Mouse (Mus musculus) hindbrain, embryonic 10.5 days (tissue): Measurements from ENCODE around the gene Slc11a2. TPM values are rescaled to one million over a fixed set of nuclear protein-coding genes. Genes with fewer than 3 reads are reported as not detected.

Experiments
- DNase-seq: peaks from one replicate; pipeline ENCODE4 v3.0.0-alpha.2; 2017; ENCODE audit warnings: low spot score
- H3K27ac ChIP-seq: fragments of 300-500 bp; sonication (generic); 2 replicates; pipeline ENCODE4 v1.5.1; 2016; ENCODE audit warnings: mild to moderate bottlenecking, moderate library complexity
- H3K27me3 ChIP-seq: fragments of 300-500 bp; sonication (generic); 2 replicates; pipeline ENCODE4 v1.6.1; 2016; ENCODE audit warnings: mild to moderate bottlenecking; ENCODE audit not compliant: poor library complexity, insufficient read depth, severe bottlenecking
- H3K36me3 ChIP-seq: fragments of 300-500 bp; sonication (generic); 2 replicates; pipeline ENCODE4 v1.6.1; 2016; ENCODE audit warnings: mild to moderate bottlenecking, moderate library complexity
- H3K4me1 ChIP-seq: fragments of 300-500 bp; sonication (generic); replicated peaks from 2 replicates; pipeline ENCODE4 v1.6.1; 2016; ENCODE audit warnings: mild to moderate bottlenecking
- H3K4me3 ChIP-seq: fragments of 300-500 bp; sonication (generic); 2 replicates; pipeline ENCODE4 v1.5.1; 2016; ENCODE audit warnings: mild to moderate bottlenecking, moderate library complexity
- H3K9me3 ChIP-seq: fragments of 300-500 bp; sonication (generic); 2 replicates; pipeline ENCODE4 v1.6.1; 2016; ENCODE audit warnings: mild to moderate bottlenecking, moderate library complexity
- WGBS: fragments of 180-500 bp; shearing (Covaris S2); methylation state at CpG from one replicate; pipeline ENCODE4 v1.1.7; 2016; 5-methylcytosine and 5-hydroxymethylcytosine counted together
- polyA plus RNA-seq: library from polyadenylated mRNA; unstranded; fragments of >200 nt; fragmentation: Nextera tagmentation; extraction: Ambion mirVana; gene quantifications from 2 replicates; pipeline ENCODE4 v1.2.1, GENCODE M21; 2016

Slc11a2 gene
- polyA plus RNA-seq, 1 experiment from 2014 or later: 25.1 TPM

DNA sequence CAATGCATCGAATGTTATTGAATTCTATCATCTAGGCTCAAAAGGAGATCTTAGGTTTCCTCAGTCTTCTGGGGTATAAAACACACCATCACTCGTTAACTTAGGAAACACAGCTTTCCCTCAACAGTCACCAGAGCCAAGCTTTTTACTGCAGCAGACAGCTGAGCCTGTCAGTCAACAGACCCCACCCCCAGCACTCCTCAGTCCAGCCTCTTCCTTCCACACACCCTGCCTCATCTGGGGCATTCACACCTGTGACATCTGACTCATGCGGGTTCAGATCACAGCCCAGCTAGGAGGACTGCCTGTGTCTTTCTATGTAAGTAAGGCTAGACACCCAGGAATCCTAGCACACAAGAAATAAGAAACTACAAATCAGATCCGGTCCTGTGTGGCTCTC is 10.9 kb downstream of the Slc11a2 start:
- peaks cover 33% of the 10 kb centered on the region for H3K36me3 ChIP-seq
- 73% methylated on average over 4 of the region's 4 CpGs for WGBS
- no peak overlapping the region for H3K4me3 ChIP-seq
- H3K4me1 ChIP-seq: peaks cover 8% of the 10 kb centered on the region
- no peaks in the 10 kb centered on the region for H3K27me3 ChIP-seq
- DNase-seq: no peak
- no peaks in the 10 kb centered on the region for H3K9me3 ChIP-seq
- H3K27ac ChIP-seq: no peak overlapping the region

- DNase-seq: no peak
- 91% methylated on average over 4 of the region's 5 CpGs for WGBS
- Histone ChIP-seq H3K9me3 (no peaks in the 10 kb centered on the region), H3K36me3 (peaks cover 40% of the 10 kb centered on the region), H3K27me3 (no peaks in the 10 kb centered on the region), H3K4me1 (peaks cover 8% of the 10 kb centered on the region), H3K4me3 (no peak overlapping the region), H3K27ac (no peak overlapping the region)
Observed at GRCm38 (mm10) chr15:100413306-100413705, 11.6 kb downstream of the Slc11a2 start.

DNA sequence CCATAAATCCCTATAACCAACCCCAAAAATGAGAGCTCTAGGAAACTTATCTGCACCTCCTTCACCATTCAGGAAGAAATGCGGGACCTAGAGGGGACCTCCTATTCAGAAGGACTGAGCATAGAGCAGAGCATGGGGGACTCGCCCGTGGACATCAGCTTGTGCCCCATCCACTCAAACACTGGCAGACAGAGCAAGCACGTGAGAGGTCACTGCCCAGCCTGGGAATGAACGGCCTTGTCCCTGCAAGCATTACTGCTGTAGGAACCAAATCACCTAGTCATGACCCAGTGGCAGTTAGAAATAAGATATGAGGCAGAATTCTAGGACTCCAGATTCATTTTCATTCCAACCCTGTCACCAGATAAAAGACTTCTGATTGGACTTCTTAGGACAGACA is 13.1 kb downstream of the Slc11a2 start:
- peaks cover 55% of the 10 kb centered on the region for H3K36me3 ChIP-seq
- no peak overlapping the region for H3K27ac ChIP-seq
- 91% methylated on average over 5 of the region's 5 CpGs for WGBS
- no peak overlapping the region for H3K4me3 ChIP-seq
- no peaks in the 10 kb centered on the region for H3K27me3 ChIP-seq
- H3K4me1 ChIP-seq: peaks cover 5% of the 10 kb centered on the region; the same call in 1 of the 2 replicates
- no peak for DNase-seq
- no peaks in the 10 kb centered on the region for H3K9me3 ChIP-seq

- 66% methylated on average over 14 of the region's 14 CpGs for WGBS
- H3K9me3 ChIP-seq: no peaks in the 10 kb centered on the region
- no peak for DNase-seq
- peaks cover 5% of the 10 kb centered on the region; the same call in 1 of the 2 replicates for H3K4me1 ChIP-seq
- peaks cover 61% of the 10 kb centered on the region for H3K36me3 ChIP-seq
- H3K4me3 ChIP-seq: no peak overlapping the region
- no peaks in the 10 kb centered on the region for H3K27me3 ChIP-seq
- H3K27ac ChIP-seq: no peak overlapping the region
Observed at GRCm38 (mm10) chr15:100410918-100411672, 13.8 kb downstream of the Slc11a2 start.

- Histone ChIP-seq H3K9me3 (no peaks in the 10 kb centered on the region), H3K36me3 (peaks cover 99% of the 10 kb centered on the region)
Observed at GRCm38 (mm10) chr15:100406088-100406487, 18.8 kb downstream of the Slc11a2 start.

GRCm38 (mm10) chr15:100403318-100404000 is 21.4 kb downstream of the Slc11a2 start:
- H3K4me3 ChIP-seq: no peak overlapping the region
- no peaks in the 10 kb centered on the region for H3K9me3 ChIP-seq
- WGBS: 91% methylated on average over 16 of the region's 16 CpGs
- peaks cover 99% of the 10 kb centered on the region for H3K36me3 ChIP-seq
- H3K4me1 ChIP-seq: no peaks in the 10 kb centered on the region
- no peak overlapping the region for H3K27ac ChIP-seq
- no peak for DNase-seq
- no peaks in the 10 kb centered on the region for H3K27me3 ChIP-seq

More at GRCm38 (mm10) chr15:100406088-100406487, 18.8 kb downstream of the Slc11a2 start:
- 87% methylated on average over 5 of the region's 5 CpGs for WGBS
- no peaks in the 10 kb centered on the region for H3K4me1 ChIP-seq
- no peak overlapping the region for H3K27ac ChIP-seq
- no peak overlapping the region for H3K4me3 ChIP-seq
- DNase-seq: no peak
- no peaks in the 10 kb centered on the region for H3K27me3 ChIP-seq

- Histone ChIP-seq H3K9me3 (no peaks in the 10 kb centered on the region), H3K27ac (no peak overlapping the region), H3K4me1 (no peaks in the 10 kb centered on the region), H3K36me3 (peaks cover 99% of the 10 kb centered on the region), H3K4me3 (no peak overlapping the region), H3K27me3 (no peaks in the 10 kb centered on the region)
- 86% methylated on average over 4 of the region's 4 CpGs for WGBS
- no peak for DNase-seq
Observed at GRCm38 (mm10) chr15:100402798-100403197, 22.1 kb downstream of the Slc11a2 start.

GRCm38 (mm10) chr15:100402347-100402746 is 22.5 kb downstream of the Slc11a2 start:
- 89% methylated on average over 14 of the region's 14 CpGs for WGBS
- Histone ChIP-seq H3K9me3 (no peaks in the 10 kb centered on the region), H3K4me1 (no peaks in the 10 kb centered on the region), H3K27ac (no peak overlapping the region), H3K27me3 (no peaks in the 10 kb centered on the region), H3K4me3 (no peak overlapping the region), H3K36me3 (peaks cover 99% of the 10 kb centered on the region)
- no peak for DNase-seq

- DNase-seq: no peak
- H3K4me3 ChIP-seq: no peak overlapping the region
- H3K27me3 ChIP-seq: no peaks in the 10 kb centered on the region
- peaks cover 99% of the 10 kb centered on the region for H3K36me3 ChIP-seq
- H3K27ac ChIP-seq: no peak overlapping the region
- H3K9me3 ChIP-seq: no peaks in the 10 kb centered on the region
- H3K4me1 ChIP-seq: no peaks in the 10 kb centered on the region
- 88% methylated on average over 4 of the region's 4 CpGs for WGBS
Observed at GRCm38 (mm10) chr15:100401811-100402210, 23.1 kb downstream of the Slc11a2 start.

- DNase-seq: no peak
- 89% methylated on average over 16 of the region's 16 CpGs for WGBS
- H3K27ac ChIP-seq: no peak overlapping the region
Observed at GRCm38 (mm10) chr15:100400592-100401250, 24.2 kb downstream of the Slc11a2 start.

DNA sequence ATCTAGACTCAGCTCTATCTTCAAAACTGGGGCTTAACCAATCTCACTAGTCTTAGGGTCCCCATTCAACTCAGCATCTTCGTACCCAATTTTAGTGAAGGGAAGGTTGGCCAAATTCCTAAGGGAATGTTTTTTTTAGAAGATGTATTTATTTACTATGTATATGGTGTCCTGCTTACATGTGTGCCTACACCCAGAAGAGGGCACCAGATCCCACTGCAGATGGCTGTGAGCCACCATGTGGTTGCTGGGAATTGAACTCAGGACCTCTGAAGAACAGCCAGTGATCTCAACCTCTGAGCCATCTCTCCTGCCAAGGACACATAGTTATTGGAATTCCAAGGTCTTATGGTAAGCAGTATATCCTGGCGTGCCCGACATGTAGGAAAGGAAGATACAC is 29.3 kb downstream of the Slc11a2 start:
- Histone ChIP-seq H3K4me3 (no peak overlapping the region), H3K9me3 (no peaks in the 10 kb centered on the region), H3K27ac (no peak overlapping the region), H3K27me3 (no peaks in the 10 kb centered on the region), H3K4me1 (0 out of 2 replicates have a peak, but pooled peaks cover 5% of the 10 kb centered on the region), H3K36me3 (peaks cover 83% of the 10 kb centered on the region)
- 95% methylated on average over 3 of the region's 3 CpGs for WGBS
- no peak for DNase-seq

More at GRCm38 (mm10) chr15:100400592-100401250, 24.2 kb downstream of the Slc11a2 start:
- H3K4me3 ChIP-seq: no peak overlapping the region
- H3K4me1 ChIP-seq: no peaks in the 10 kb centered on the region
- H3K36me3 ChIP-seq: peaks cover 100% of the 10 kb centered on the region
- no peaks in the 10 kb centered on the region for H3K9me3 ChIP-seq
- H3K27me3 ChIP-seq: no peaks in the 10 kb centered on the region

GRCm38 (mm10) chr15:100393016-100393415 is 31.9 kb downstream of the Slc11a2 start:
- Histone ChIP-seq H3K27ac (no peak overlapping the region), H3K4me1 (peaks cover 12% of the 10 kb centered on the region; the same call in 1 of the 2 replicates), H3K36me3 (peaks cover 57% of the 10 kb centered on the region), H3K4me3 (no peak overlapping the region), H3K9me3 (no peaks in the 10 kb centered on the region), H3K27me3 (no peaks in the 10 kb centered on the region)
- WGBS: 89% methylated on average over 11 of the region's 11 CpGs
- DNase-seq: no peak

GRCm38 (mm10) chr15:100391599-100391998 is 33.3 kb downstream of the Slc11a2 start:
- no peak for DNase-seq
- Histone ChIP-seq H3K4me3 (no peak overlapping the region), H3K27me3 (no peaks in the 10 kb centered on the region), H3K27ac (no peak overlapping the region), H3K4me1 (peaks cover 12% of the 10 kb centered on the region; the same call in 1 of the 2 replicates), H3K36me3 (peaks cover 43% of the 10 kb centered on the region), H3K9me3 (no peaks in the 10 kb centered on the region)
- WGBS: 95% methylated on average over 7 of the region's 7 CpGs
